Mouse (Mus musculus) heart, embryonic 11.5 days (tissue): ENCODE measurements around the gene Olfr1465. TPM values are rescaled to one million over a fixed set of nuclear protein-coding genes. Genes with fewer than 3 reads are reported as not detected.

ENCODE experiments used
- ATAC-seq: fragments of 200-750 bp; cut with Nextera tagmentation; replicated peaks from 2 replicates; pipeline ENCODE4 v1.8.0; 2017; ENCODE audit warnings: moderate library complexity; ENCODE audit not compliant: insufficient number of reproducible peaks, low FRiP score, low TSS enrichment
- H3K27ac ChIP-seq: fragments of 300-500 bp; sonication (generic); 2 replicates; pipeline ENCODE4 v1.5.1; 2014; ENCODE audit warnings: mild to moderate bottlenecking, low read depth, low read length
- H3K27me3 ChIP-seq: fragments of 300-500 bp; sonication (generic); 2 replicates; pipeline ENCODE4 v1.6.1; 2014; ENCODE audit warnings: mild to moderate bottlenecking, low read length, mixed read lengths; ENCODE audit not compliant: control insufficient read depth, insufficient read depth
- H3K36me3 ChIP-seq: fragments of 300-500 bp; sonication (generic); 2 replicates; pipeline ENCODE4 v1.6.1; 2014; ENCODE audit warnings: mild to moderate bottlenecking, low read length, moderate library complexity, mixed read lengths; ENCODE audit not compliant: control insufficient read depth, insufficient read depth
- H3K4me1 ChIP-seq: fragments of 300-500 bp; sonication (generic); 2 replicates; pipeline ENCODE4 v1.6.1; 2014; ENCODE audit warnings: low read length; ENCODE audit not compliant: control insufficient read depth, insufficient read depth
- H3K4me2 ChIP-seq: fragments of 300-500 bp; sonication (generic); 2 replicates; pipeline ENCODE4 v1.6.1; 2014; ENCODE audit warnings: mild to moderate bottlenecking, moderate library complexity
- H3K4me3 ChIP-seq: fragments of 300-500 bp; sonication (generic); 2 replicates; pipeline ENCODE4 v1.5.1; 2014; ENCODE audit warnings: low read depth, low read length
- H3K9ac ChIP-seq: fragments of 300-500 bp; sonication (generic); 2 replicates; pipeline ENCODE4 v1.6.1; 2014; ENCODE audit warnings: mild to moderate bottlenecking, low read depth, low read length, moderate library complexity
- H3K9me3 ChIP-seq: fragments of 300-500 bp; sonication (generic); replicated peaks from 2 replicates; pipeline ENCODE4 v1.6.1; 2016; ENCODE audit warnings: low read length; ENCODE audit not compliant: control insufficient read depth
- WGBS: fragments of 180-500 bp; shearing (Covaris S2); extraction: QIAGEN DNeasy Blood & Tissue Kit; methylation state at CpG from one replicate; pipeline ENCODE4 v1.1.7; 2014; ENCODE audit not compliant: insufficient replicate concordance; 5-methylcytosine and 5-hydroxymethylcytosine counted together
- polyA plus RNA-seq: library from polyadenylated mRNA; unstranded; fragments of >200 nt; fragmentation: Nextera tagmentation; extraction: Ambion mirVana; gene quantifications from 2 replicates; pipeline ENCODE4 v1.2.1, GENCODE M21; 2014

Olfr1465 gene
- polyA plus RNA-seq: not detected in 2 replicates

- H3K4me2 ChIP-seq: no peak within 1 kb of the TSS
- H3K27ac ChIP-seq: no peak within 1 kb of the TSS
- no peak within 1 kb of the TSS for H3K4me3 ChIP-seq
- no peaks in the 10 kb centered on the region for H3K27me3 ChIP-seq
- H3K9me3 ChIP-seq: 0 out of 2 replicates have a peak, but pooled peaks cover 3% of the 10 kb centered on the region
- H3K4me1 ChIP-seq: no peaks in the 10 kb centered on the region
- no peak within 1 kb of the TSS for H3K9ac ChIP-seq
- ATAC-seq: no peak
- no peaks in the 10 kb centered on the region for H3K36me3 ChIP-seq
Observed at GRCm38 (mm10) chr19:13315441-13315840, at the start of gene Olfr1465. TSS of gene Olfr1465 (minus strand) at chr19:13315541.

GRCm38 (mm10) chr19:13361936-13362335 is 46.6 kb upstream of the Olfr1465 start, which contains the start of gene Olfr1467:
TSS of gene Olfr1467 (plus strand) at chr19:13362236.
- H3K27ac ChIP-seq: no peak within 1 kb of the TSS
- H3K4me2 ChIP-seq: no peak within 1 kb of the TSS
- WGBS: 71% methylated on average over 2 of the region's 2 CpGs
- H3K36me3 ChIP-seq: no peaks in the 10 kb centered on the region
- no peaks in the 10 kb centered on the region for H3K4me1 ChIP-seq
- peaks cover 3% of the 10 kb centered on the region; the same call in 1 of the 2 replicates for H3K9me3 ChIP-seq
- no peak for ATAC-seq
- H3K9ac ChIP-seq: no peak within 1 kb of the TSS
- H3K27me3 ChIP-seq: no peaks in the 10 kb centered on the region
- H3K4me3 ChIP-seq: no peak within 1 kb of the TSS

DNA sequence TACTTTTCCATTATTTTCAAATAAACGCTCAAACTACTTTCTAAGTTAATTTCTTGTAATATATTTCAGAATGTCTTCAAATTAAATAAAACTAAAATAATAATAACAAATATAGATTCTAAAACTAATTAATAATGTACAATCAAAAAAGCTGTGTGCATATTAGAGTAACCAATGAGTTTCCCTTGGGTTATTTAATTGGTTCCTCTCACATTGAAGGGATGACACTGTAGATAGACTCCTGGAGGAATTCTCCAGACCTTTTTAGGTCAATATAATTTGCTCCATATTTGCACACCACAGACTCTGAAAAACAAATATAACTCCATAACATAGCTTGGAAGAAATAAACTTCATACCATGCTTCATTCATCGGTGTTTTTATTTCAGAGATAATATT is 23.2 kb upstream of the Olfr1465 start, which contains the start of gene Olfr1466:
Olfr1466 (plus strand) TSS at position 301 of the 400 bp plus-strand sequence.
- H3K27ac ChIP-seq: no peak within 1 kb of the TSS
- no peak within 1 kb of the TSS for H3K4me2 ChIP-seq
- no peaks in the 10 kb centered on the region for H3K36me3 ChIP-seq
- H3K4me3 ChIP-seq: no peak within 1 kb of the TSS
- no peak within 1 kb of the TSS for H3K9ac ChIP-seq
- no peaks in the 10 kb centered on the region for H3K27me3 ChIP-seq
- H3K9me3 ChIP-seq: 0 out of 2 replicates have a peak, but pooled peaks cover 3% of the 10 kb centered on the region
- WGBS: 88% methylated on average over 2 of the region's 2 CpGs
- no peak for ATAC-seq
- H3K4me1 ChIP-seq: no peaks in the 10 kb centered on the region

Other genes starting within 250 kb of the Olfr1465 start
- not detected in 2 replicates for gene Olfr1457, start 217.7 kb downstream of the Olfr1465 start, polyA plus RNA-seq
- not detected in 2 replicates for gene Olfr1458, start 208.8 kb downstream of the Olfr1465 start, polyA plus RNA-seq
- gene Olfr1459, start 166.0 kb downstream of the Olfr1465 start, polyA plus RNA-seq: 0.01 TPM in 1 of 2 replicates, not detected in the other
- gene Olfr1461, start 152.5 kb downstream of the Olfr1465 start, polyA plus RNA-seq: not detected in 2 replicates
- not detected in 2 replicates for gene Olfr1462, start 129.8 kb downstream of the Olfr1465 start, polyA plus RNA-seq
- not detected in 2 replicates for gene Olfr1463, start 84.2 kb downstream of the Olfr1465 start, polyA plus RNA-seq
- not detected in 2 replicates for gene Olfr1466, start 23.3 kb upstream of the Olfr1465 start, polyA plus RNA-seq
- not detected in 2 replicates for gene Olfr1467, start 46.7 kb upstream of the Olfr1465 start, polyA plus RNA-seq
- gene Olfr1469, start 92.3 kb upstream of the Olfr1465 start, polyA plus RNA-seq: not detected in 2 replicates
- not detected in 2 replicates for gene Olfr1471, start 127.9 kb upstream of the Olfr1465 start, polyA plus RNA-seq
- gene Olfr1472, start 140.5 kb upstream of the Olfr1465 start, polyA plus RNA-seq: not detected in 2 replicates
- not detected in 2 replicates for gene Olfr1474, start 154.0 kb upstream of the Olfr1465 start, polyA plus RNA-seq
- gene Olfr1475, start 164.7 kb upstream of the Olfr1465 start, polyA plus RNA-seq: not detected in 2 replicates
- not detected in 2 replicates for gene Olfr1477, start 185.0 kb upstream of the Olfr1465 start, polyA plus RNA-seq
- not detected in 2 replicates for gene Olfr1480, start 212.4 kb upstream of the Olfr1465 start, polyA plus RNA-seq